Mouse (Mus musculus): ENCODE measurements around the gene Etv4.

GRCm38 (mm10) chr11:101758431-101758830 lies 26.7 kb downstream of the Etv4 start:
- TF ChIP-seq CTCF (IDR thresholded peaks at IDR 0.05) (no peak), EP300 (IDR thresholded peaks at IDR 0.05) (no peak)
